In genomic region chr12:103486726-103487125, GRCm38 (mm10) we compare ENCODE assay signal across 20 mouse cellular contexts. TPM values are rescaled to one million over a fixed set of nuclear protein-coding genes. Genes with fewer than 3 reads are reported as not detected.
DNase-seq lines count a peak whose midpoint lies in the region; ATAC-seq lines count a peak whose summit lies in the region.
"Had no signal": no experiment of that assay in that cellular context is flagged by ENCODE, and none has a peak within 500 bp of the region (broad histone marks: within the 10 kb centered on the region; RNA-seq: fewer than 3 reads in every experiment).

No protein-coding gene starts in this region.

- DNase-seq in gastrocnemius, adult 18-20 months (ENCODE audit: low spot score) = peak; percentile 64
- DNase-seq in gastrocnemius, postnatal 4 days (ENCODE audit: low spot score in 2 of 2) = no peak
- DNase-seq in brain, adult 2 months (ENCODE audit: low read depth, low spot score) = peak; percentile 91
- peak; percentile 85 for DNase-seq in cerebellum, adult 9-10 months
- DNase-seq in heart, postnatal 14 days = peak; percentile 20 to 40
- no peak for DNase-seq in Muller cell, postnatal 12 days (ENCODE audit: inconsistent ontology term)
- DNase-seq: B cell, adult 2 months; embryo, embryonic 11 days; forebrain, postnatal 0 days; kidney, adult 11 months; kidney, postnatal 14 days; left cerebral cortex, postnatal 4 days; spleen, adult 18-20 months; thymus, postnatal 4 days had no signal

- intact Hi-C loops in heart, postnatal 14 days (cut with DNase I) = no loop called here

- no peak for ATAC-seq in CD4-positive, CD25-positive, alpha-beta regulatory T cell, adult 4 months
- ATAC-seq: forebrain, postnatal 0 days had no signal

RNA-seq across cellular contexts. Expression of gene Ifi27l2b, which starts 29.7 kb away (rescaled TPM):
- total RNA-seq in gastrocnemius, adult 18-20 months (2021) = not detected
- not detected for total RNA-seq in gastrocnemius, postnatal 4 days (2021)
- total RNA-seq in heart, postnatal 14 days (2021) = not detected
- under 1 TPM in 1 of 2 experiments, not detected in 1; 0.40 TPM for polyA plus RNA-seq in CD4-positive, CD25-positive, alpha-beta regulatory T cell, adult 4 months (2017; shearing (Covaris generic))
- total RNA-seq: forebrain, postnatal 0 days; layer of hippocampus, postnatal 25 days; left cerebral cortex, postnatal 4 days had no signal
- polyA plus RNA-seq: brain, embryonic 14.5 days; forebrain, postnatal 0 days; hindbrain, embryonic 12.5 days; liver, embryonic 14.5 days; midbrain, embryonic 12.5 days had no signal

RNA-seq across cellular contexts. Expression of gene Ifi27l2a, which starts 43.2 kb away (rescaled TPM):
- 10 to 100 TPM; 15.5 to 29.8 TPM for total RNA-seq in gastrocnemius, adult 18-20 months (2021)
- 10 to 100 TPM; 17.5 to 27.8 TPM for total RNA-seq in gastrocnemius, postnatal 4 days (2021)
- total RNA-seq in heart, postnatal 14 days (2021) = 10 to 100 TPM in 1 of 2 experiments, 1 to 10 TPM in 1; 9.1 to 15.7 TPM
- 1,000 to 10,000 TPM; 1,231 to 1,594 TPM for polyA plus RNA-seq in CD4-positive, CD25-positive, alpha-beta regulatory T cell, adult 4 months (2017; shearing (Covaris generic))

RNA-seq across cellular contexts. Expression of gene Ppp4r4, which starts 45.4 kb away (rescaled TPM):
- under 1 TPM; 0.21 to 0.71 TPM for total RNA-seq in gastrocnemius, adult 18-20 months (2021)
- under 1 TPM; 0.70 to 0.88 TPM for total RNA-seq in gastrocnemius, postnatal 4 days (2021)
- under 1 TPM; 0.50 to 0.98 TPM for total RNA-seq in heart, postnatal 14 days (2021)
- polyA plus RNA-seq in CD4-positive, CD25-positive, alpha-beta regulatory T cell, adult 4 months (2017; shearing (Covaris generic)) = under 1 TPM in 1 of 2 experiments, not detected in 1; 0.36 TPM

RNA-seq across cellular contexts. Expression of gene Ifi27, which starts 52.7 kb away (rescaled TPM):
- total RNA-seq in gastrocnemius, adult 18-20 months (2021) = 10 to 100 TPM; 53.0 to 82.0 TPM
- total RNA-seq in gastrocnemius, postnatal 4 days (2021) = 100 to 1,000 TPM; 146 to 155 TPM
- 10 to 100 TPM; 49.7 to 84.1 TPM for total RNA-seq in heart, postnatal 14 days (2021)
- polyA plus RNA-seq in CD4-positive, CD25-positive, alpha-beta regulatory T cell, adult 4 months (2017; shearing (Covaris generic)) = 100 to 1,000 TPM; 343 to 436 TPM

Comparison
In these comparisons a context has a peak if more than half of its experiments do, and no peak if none do; other contexts are left out.
1. DNase-seq: peak in gastrocnemius, adult 18-20 months (single experiment), brain, adult 2 months (single experiment), cerebellum, adult 9-10 months (single experiment) and heart, postnatal 14 days (2 of 2); none in gastrocnemius, postnatal 4 days (0 of 2) and Muller cell, postnatal 12 days (single experiment).